Mouse (Mus musculus): Measurements from ENCODE around the gene Il17re.

DNA sequence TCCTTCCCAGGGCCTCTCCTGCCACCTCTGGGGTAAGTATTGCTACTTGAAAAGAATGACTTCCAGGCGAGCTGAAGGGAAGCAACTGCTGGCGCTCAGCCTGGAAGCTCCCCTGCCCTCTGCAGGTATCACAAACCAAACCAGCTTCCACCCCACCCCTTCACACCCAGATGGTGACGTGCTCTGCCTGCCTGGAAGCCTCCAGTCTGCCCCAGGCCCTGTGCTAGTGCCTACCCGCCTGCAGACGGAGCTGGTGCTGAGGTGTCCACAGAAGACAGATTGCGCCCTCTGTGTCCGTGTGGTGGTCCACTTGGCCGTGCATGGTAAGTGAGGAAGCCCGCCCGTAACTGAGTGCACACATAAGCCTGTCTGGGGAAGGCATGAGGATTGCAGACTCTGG lies 13.8 kb downstream of the Il17re start:
- TF ChIP-seq CTCF (IDR thresholded peaks at IDR 0.05; ENCODE audit: control insufficient read depth, insufficient read depth, insufficient read length) (no peak), USF1 (IDR thresholded peaks at IDR 0.05; ENCODE audit: low read depth) (no peak), MAX (IDR thresholded peaks at IDR 0.05) (no peak), CEBPB (IDR thresholded peaks at IDR 0.05; ENCODE audit: low read depth) (no peak), MYOD1 (IDR thresholded peaks at IDR 0.05; ENCODE audit: control insufficient read depth, insufficient read length, low read depth) (no peak), MYOG (IDR thresholded peaks at IDR 0.05; ENCODE audit: control insufficient read depth, extremely low read depth, insufficient read length) (no peak)
